Mouse (Mus musculus): ENCODE results near the gene Ptar1.

- no peak for TF ChIP-seq CTCF (IDR thresholded peaks at IDR 0.05; ENCODE audit: control insufficient read depth, insufficient read depth, insufficient read length)
- no peak for TF ChIP-seq FOSL1 (IDR thresholded peaks at IDR 0.05; ENCODE audit: insufficient read depth, low read length, poor library complexity, severe bottlenecking)
- TF ChIP-seq MYOG (IDR thresholded peaks at IDR 0.05; ENCODE audit: control insufficient read depth, extremely low read depth, insufficient read length) = no peak
- TF ChIP-seq MAX (IDR thresholded peaks at IDR 0.05) = no peak
- no peak for TF ChIP-seq CEBPB (IDR thresholded peaks at IDR 0.05; ENCODE audit: low read depth)
- no peak for TF ChIP-seq USF1 (IDR thresholded peaks at IDR 0.05; ENCODE audit: low read depth)
Measured at GRCm38 (mm10) chr19:23768864-23769263, 81.6 kb downstream of the Ptar1 start.
